Mouse (Mus musculus) left cerebral cortex, adult 2 months (tissue): ENCODE results near the gene Kif23. TPM values are rescaled to one million over a fixed set of nuclear protein-coding genes. Genes with fewer than 3 reads are reported as not detected.

Experiments used
- DNase-seq, 2 experiments: peaks; one replicate each; pipeline ENCODE4 v3.0.0; 2021 to 2022; ENCODE audit warnings: low spot score in 2 of 2, mixed read lengths in 1 of 2; ENCODE audit errors: extremely low spot score in 1 of 2
- H3K27ac ChIP-seq: fragments of 200-600 bp; 2 replicates; pipeline ENCODE4 v1.8.1; 2022
- H3K4me3 ChIP-seq: fragments of 200-600 bp; 2 replicates; pipeline ENCODE4 v1.8.1; 2022
- CTCF ChIP-seq: fragments of 200-600 bp; IDR thresholded peaks from 2 replicates; pipeline ENCODE4 v1.8.1; 2022; ENCODE audit warnings: antibody characterized with exemption, mild to moderate bottlenecking, moderate library complexity
- intact Hi-C: fragments of 180-260 bp; cut with DNase I; formaldehyde crosslinking; loops from one replicate; pipeline ENCODE4 v1.15.1; 2025
- total RNA-seq, 2 experiments: library from RNA; stranded (reverse); gene quantifications; 2 replicates each; pipeline ENCODE4 v1.2.3; 2021

Kif23 gene
- total RNA-seq, 2 experiments from 2014 or later, result 2.6 to 4.7 TPM

GRCm38 (mm10) chr9:61967357-61967756 lies 20.8 kb upstream of the Kif23 start:
- no peak overlapping the region for H3K4me3 ChIP-seq
- H3K27ac ChIP-seq, result no peak overlapping the region
- peak; percentile 20 to 57 for DNase-seq
- TF ChIP-seq CTCF, result no peak
- intact Hi-C loops, result loop anchor here (5.0 kb wide), 2 partner anchors 75 to 155 kb away; partner anchors contain the start of gene Glce

- no peak overlapping the region for H3K27ac ChIP-seq
- H3K4me3 ChIP-seq, result no peak overlapping the region
- DNase-seq, result no peak
- TF ChIP-seq CTCF, result no peak
- intact Hi-C loops, result loop anchor here (1.0 to 5.0 kb wide), 3 partner anchors 76 to 278 kb away; partner anchors contain the start of gene Glce
Observed at GRCm38 (mm10) chr9:61965987-61966386, 19.4 kb upstream of the Kif23 start.

GRCm38 (mm10) chr9:61965411-61965930 lies 18.9 kb upstream of the Kif23 start:
- no peak overlapping the region; the same call in 1 of the 2 replicates for H3K27ac ChIP-seq
- TF ChIP-seq CTCF, result peak; percentile 91
- peak; percentile 71 to 80 for DNase-seq
- no peak overlapping the region for H3K4me3 ChIP-seq
- intact Hi-C loops, result loop anchor here (1.0 to 5.0 kb wide), 3 partner anchors 77 to 279 kb away; partner anchors contain the start of gene Glce

- Histone ChIP-seq H3K4me3 (no peak overlapping the region), H3K27ac (no peak overlapping the region)
- no peak for DNase-seq
- no peak for TF ChIP-seq CTCF
- intact Hi-C loops, result no loop called here
Observed at GRCm38 (mm10) chr9:61963356-61963755, 16.8 kb upstream of the Kif23 start.

GRCm38 (mm10) chr9:61961181-61961580 lies 14.6 kb upstream of the Kif23 start:
- Histone ChIP-seq H3K27ac (no peak overlapping the region), H3K4me3 (no peak overlapping the region)
- TF ChIP-seq CTCF, result no peak
- intact Hi-C loops, result no loop called here
- no peak for DNase-seq

- DNase-seq, result no peak
- intact Hi-C loops, result no loop called here
- no peak overlapping the region for H3K4me3 ChIP-seq
- no peak for TF ChIP-seq CTCF
- H3K27ac ChIP-seq, result no peak overlapping the region
Observed at GRCm38 (mm10) chr9:61960753-61961152, 14.2 kb upstream of the Kif23 start.

- H3K4me3 ChIP-seq, result no peak overlapping the region
- no peak for DNase-seq
- TF ChIP-seq CTCF, result no peak
Observed at GRCm38 (mm10) chr9:61959921-61960569, 13.5 kb upstream of the Kif23 start.

GRCm38 (mm10) chr9:61954707-61955106 lies 8.1 kb upstream of the Kif23 start:
- no peak for TF ChIP-seq CTCF
- intact Hi-C loops, result no loop called here
- Histone ChIP-seq H3K4me3 (no peak overlapping the region), H3K27ac (no peak overlapping the region)
- DNase-seq, result no peak

More at GRCm38 (mm10) chr9:61959921-61960569, 13.5 kb upstream of the Kif23 start:
- intact Hi-C loops, result no loop called here
- no peak overlapping the region for H3K27ac ChIP-seq

- Histone ChIP-seq H3K4me3 (no peak overlapping the region), H3K27ac (no peak overlapping the region)
- intact Hi-C loops, result no loop called here
- no peak for DNase-seq
- TF ChIP-seq CTCF, result no peak
Observed at GRCm38 (mm10) chr9:61952241-61952640, 5.7 kb upstream of the Kif23 start.

- DNase-seq, result peak; percentile 75
- Histone ChIP-seq H3K4me3 (peak overlapping the region; percentile 44), H3K27ac (peak overlapping the region; percentile 37)
- intact Hi-C loops, result loop anchor here (1.0 to 5.0 kb wide), 4 partner anchors 33 to 297 kb away; partner anchors contain the start of genes Glce and Rplp1
- TF ChIP-seq CTCF, result peak; percentile 91
Observed at GRCm38 (mm10) chr9:61947402-61948346, 1.1 kb upstream of the Kif23 start.

GRCm38 (mm10) chr9:61945973-61946611 lies 482 bp downstream of the Kif23 start:
- Histone ChIP-seq H3K4me3 (peak overlapping the region; percentile 59), H3K27ac (no peak overlapping the region)
- no peak for TF ChIP-seq CTCF
- DNase-seq, result no peak
- intact Hi-C loops, result loop anchor here (2.0 to 5.0 kb wide), 3 partner anchors 31 to 176 kb away; partner anchors contain the start of genes Glce and Rplp1
